Mouse (Mus musculus): ENCODE data around the gene Klk1b3. TPM values are rescaled to one million over a fixed set of nuclear protein-coding genes. Genes with fewer than 3 reads are reported as not detected.
A peak's percentile ranks its signal among the peaks of the same experiment; 100 is the strongest.
"Not testable (repeated sequence)": the region's sequence is repeated elsewhere in the genome, so short reads cannot be mapped to it uniquely, and the experiment has no call there.

Klk1b3 gene
- total RNA-seq (2017), result not detected in 2 replicates

DNA sequence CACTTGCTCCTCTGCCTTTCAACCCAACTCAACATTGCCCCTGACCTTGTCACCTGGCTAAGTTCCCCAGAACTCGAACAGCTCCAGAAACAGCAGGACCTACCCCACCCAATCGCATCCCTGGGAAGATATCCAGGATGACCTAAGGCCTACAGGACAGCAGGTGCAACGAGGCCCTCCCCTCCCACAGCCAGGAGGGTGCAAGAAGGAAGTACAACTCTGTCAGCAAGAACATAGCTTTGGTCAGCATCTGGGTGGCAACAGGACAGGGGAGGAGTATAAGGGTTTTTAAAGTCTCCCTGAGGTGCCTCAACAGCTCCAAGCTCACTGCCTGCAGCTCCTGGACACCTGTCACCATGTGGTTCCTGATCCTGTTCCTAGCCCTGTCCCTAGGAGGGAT, at the start of gene Klk1b3:
Gene Klk1b3, plus strand, starts transcription at position 301 of the 400 bp plus-strand sequence.
- ATAC-seq (ENCODE audit: extremely low read depth, insufficient number of reproducible peaks, low FRiP score, poor library complexity, severe bottlenecking), result no peak

DNA sequence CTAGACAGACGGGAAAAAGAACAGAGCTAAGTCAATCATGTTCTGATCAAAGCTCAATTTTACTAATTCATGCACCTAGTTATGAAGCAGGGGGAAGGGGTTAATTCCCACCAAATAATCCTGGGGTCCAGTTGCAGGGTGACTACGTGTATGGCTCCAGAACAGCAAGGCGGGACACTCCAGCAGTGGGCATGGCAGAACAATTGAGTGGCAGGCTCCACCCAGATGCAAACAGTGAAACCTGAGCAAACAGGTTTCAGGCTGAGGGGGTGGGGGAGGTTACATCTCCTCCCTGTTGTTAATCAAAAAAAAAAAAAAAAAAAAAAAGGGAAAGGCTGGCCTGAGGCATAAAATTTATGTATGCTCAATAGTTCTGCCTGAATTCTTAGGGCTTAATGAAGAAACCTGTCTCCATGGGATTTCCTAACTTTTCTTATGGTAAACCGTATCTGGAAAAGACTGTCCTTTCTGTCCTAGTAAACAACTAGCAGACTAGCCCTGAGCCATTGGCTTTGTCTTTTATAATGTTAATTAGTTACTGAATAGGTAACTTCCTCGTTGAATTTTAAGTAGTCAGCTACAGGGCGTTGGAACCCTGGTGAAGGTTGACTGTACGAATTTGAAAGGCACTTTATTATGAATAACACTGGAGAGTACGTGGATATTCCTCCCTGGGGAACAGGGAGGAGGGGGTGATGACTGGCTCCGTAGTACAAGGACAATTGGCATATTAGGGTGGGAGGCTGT, 18.5 kb upstream of the Klk1b3 start:
- no peak for ATAC-seq (ENCODE audit: extremely low read depth, insufficient number of reproducible peaks, low FRiP score, poor library complexity, severe bottlenecking)

DNA sequence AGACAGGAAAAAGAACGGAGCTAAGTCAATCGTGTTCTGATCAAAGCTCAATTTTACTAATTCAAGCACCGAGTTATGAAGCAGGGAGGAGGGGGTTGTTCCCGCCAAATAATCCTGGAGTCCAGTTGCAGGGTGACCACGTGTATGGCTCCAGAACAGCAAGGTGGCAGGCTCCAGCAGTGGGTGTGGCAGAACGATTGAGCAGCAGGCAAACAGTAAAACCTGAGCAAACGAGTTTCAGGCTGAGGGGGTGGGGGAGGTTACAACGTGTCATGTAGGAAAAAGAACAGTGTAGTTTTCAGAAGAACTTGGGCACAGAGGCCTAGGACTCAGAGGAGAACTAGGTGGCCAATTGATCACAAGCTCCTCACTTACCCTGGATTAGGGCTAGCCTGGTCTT, 11.5 kb upstream of the Klk1b3 start:
- ATAC-seq (ENCODE audit: extremely low read depth, insufficient number of reproducible peaks, low FRiP score, poor library complexity, severe bottlenecking), result not testable (repeated sequence)

DNA sequence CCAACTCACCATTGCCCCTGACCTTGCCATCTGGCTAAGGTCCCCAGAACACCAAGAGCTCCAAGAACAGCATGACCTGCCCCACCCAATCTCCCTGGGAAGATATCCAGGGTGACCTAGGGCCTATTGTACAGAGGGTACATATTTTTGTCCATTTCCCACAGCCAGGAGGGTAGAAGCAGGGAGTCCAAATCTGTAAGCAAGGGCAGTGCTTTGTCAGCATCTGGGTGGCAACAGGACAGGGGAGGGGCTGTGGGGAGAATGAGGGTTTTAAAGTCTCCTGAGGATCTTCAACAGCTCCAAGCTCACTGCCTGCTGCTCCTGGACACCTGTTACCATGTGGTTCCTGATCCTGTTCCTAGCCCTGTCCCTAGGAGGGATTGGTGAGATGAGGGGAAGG, 10.1 kb upstream of the Klk1b3 start, which contains the start of gene Klk1b24:
Gene Klk1b24, plus strand, starts transcription at position 301 of the 400 bp plus-strand sequence.
- not testable (repeated sequence) for ATAC-seq (ENCODE audit: extremely low read depth, insufficient number of reproducible peaks, low FRiP score, poor library complexity, severe bottlenecking)

DNA sequence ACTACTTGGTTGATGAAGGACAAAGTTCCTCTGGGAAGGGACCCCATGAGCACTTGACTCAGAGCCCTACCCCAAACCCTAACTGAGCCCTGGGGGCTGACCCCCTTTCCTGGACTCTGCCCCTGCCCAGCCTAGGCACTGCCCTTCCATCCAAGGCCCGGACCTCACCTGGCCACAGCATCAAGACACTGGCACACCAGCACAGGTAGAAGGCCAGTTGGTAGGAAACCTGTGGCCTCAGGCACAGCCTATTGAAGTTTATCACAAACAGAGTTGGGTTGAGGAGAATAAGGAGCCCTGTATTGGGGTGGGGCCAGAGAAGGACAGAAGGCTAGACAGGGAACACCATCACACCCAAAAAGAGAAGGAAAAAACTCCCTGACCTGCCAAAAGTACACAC, 4.5 kb upstream of the Klk1b3 start:
- ATAC-seq (ENCODE audit: extremely low read depth, insufficient number of reproducible peaks, low FRiP score, poor library complexity, severe bottlenecking), result not testable (repeated sequence)

DNA sequence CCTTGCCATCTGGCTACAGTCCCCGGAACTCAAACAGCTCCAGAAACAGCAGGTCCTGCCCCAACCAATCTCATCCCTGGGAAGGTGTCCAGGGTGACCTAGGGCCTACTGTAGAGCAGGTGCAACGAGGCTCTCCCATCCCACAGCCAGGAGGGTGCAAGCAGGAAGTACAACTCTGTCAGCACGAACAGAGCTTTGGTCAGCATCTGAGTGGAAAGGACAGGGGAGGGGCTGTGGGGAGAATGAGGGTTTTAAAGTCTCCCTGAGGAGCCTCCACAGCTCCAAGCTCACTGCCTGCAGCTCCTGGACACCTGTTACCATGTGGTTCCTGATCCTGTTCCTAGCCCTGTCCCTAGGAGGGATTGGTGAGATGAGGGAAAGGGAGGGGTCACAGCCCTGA, 9.1 kb downstream of the Klk1b3 start, which contains the start of gene Klk1b4:
Gene Klk1b4, plus strand, starts transcription at position 301 of the 400 bp plus-strand sequence.
- ATAC-seq (ENCODE audit: extremely low read depth, insufficient number of reproducible peaks, low FRiP score, poor library complexity, severe bottlenecking), result not testable (repeated sequence)

DNA sequence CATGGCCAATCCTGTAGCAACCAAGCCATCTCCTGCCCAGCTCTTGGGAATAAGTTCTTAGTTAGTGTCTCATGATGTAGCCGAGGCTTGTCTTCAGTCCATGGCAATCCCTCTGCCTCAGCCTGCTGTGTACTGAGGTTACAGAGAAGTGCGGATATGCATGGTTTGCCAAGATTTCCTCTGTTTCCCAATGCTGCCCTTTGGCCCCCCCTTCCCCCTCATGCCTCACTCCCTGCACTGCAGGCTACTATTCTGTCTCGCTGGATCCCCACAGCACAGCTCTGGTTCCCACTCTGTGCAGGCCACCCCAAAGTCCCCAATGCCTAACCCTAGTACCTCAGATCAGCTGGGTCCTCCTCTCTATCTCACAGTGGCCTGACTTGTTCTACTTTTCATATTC, 10.3 kb downstream of the Klk1b3 start:
- ATAC-seq (ENCODE audit: extremely low read depth, insufficient number of reproducible peaks, low FRiP score, poor library complexity, severe bottlenecking), result no peak

DNA sequence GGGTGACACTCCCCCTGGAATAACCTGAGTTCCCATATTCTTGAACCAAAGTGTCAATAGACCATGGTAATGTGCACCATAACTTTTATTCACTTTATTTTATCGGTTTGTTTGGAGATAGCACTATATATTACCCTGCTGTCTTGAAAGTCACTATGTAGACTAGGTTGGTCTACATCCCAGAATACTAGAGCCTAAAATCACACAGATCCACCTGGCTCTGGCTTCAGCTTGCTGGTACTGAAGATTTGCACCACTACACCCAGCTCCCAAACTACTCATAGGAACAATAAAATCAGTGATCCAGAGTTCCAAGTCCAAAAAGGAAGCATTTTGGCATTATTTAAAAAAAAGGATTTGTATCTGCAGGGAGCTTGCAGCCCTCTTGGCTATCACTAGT, 17.7 kb downstream of the Klk1b3 start, which contains the start of gene Klk1b5:
Gene Klk1b5, plus strand, starts transcription at position 301 of the 400 bp plus-strand sequence.
- ATAC-seq (ENCODE audit: extremely low read depth, insufficient number of reproducible peaks, low FRiP score, poor library complexity, severe bottlenecking), result no peak

DNA sequence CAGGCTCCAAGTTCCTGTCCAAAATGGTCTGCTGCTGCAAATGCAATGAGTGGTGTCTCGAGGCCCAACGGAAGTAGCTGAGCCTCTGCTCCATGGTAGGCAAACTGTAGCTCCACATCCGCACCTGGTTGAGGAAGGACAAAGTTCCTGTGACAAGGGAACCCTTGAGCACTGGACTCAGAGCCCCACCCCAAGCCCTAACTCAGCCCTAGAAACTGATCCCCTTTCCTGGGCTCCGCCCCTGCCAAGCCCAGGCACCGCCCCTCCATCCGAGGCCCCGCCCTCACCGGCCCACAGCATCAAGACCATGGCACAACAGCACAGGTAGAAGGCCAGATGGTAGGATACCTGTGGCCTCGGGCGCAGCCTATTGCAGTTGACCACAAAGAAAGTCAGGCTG, 23.6 kb downstream of the Klk1b3 start:
- ATAC-seq (ENCODE audit: extremely low read depth, insufficient number of reproducible peaks, low FRiP score, poor library complexity, severe bottlenecking), result not testable (repeated sequence)

DNA sequence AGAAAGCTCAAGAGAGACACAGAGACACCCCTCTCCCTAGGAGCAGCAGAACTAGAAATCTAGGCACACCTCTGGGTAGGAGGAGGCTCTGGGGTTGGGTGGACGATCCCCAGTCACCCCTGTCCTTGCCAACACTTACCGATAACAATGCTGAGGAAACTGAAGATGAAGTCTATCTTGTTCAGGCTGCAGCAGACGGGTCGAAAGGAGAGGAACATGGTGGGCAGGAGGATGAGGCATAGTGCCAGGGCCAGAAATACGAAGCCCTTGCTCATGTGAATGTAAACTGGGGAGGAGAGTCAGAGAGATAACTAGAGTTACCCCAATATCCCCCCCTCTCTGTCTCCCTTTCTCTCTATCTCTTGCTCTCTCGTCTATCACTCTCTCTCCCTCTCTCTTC, 24.3 kb downstream of the Klk1b3 start:
- ATAC-seq (ENCODE audit: extremely low read depth, insufficient number of reproducible peaks, low FRiP score, poor library complexity, severe bottlenecking), result not testable (repeated sequence)

DNA sequence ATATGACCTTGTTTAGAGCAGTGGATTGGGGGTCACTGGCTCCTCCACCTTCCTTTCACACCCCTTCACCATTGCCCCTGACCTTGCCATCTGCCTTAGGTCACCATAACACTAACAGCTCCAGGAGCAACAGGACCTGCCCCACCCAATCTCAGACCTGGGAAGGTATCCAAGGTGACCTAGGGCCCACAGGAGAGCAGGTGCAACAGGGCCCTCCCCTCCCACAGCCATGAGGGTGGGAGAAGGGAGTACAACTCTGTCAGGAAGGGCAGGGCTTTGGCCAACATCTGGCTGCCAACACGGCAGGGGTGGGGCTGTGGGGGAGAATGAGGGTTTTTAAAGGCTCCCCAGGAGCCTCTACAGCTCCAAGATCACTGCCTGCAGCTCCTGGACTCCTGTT, 27.1 kb downstream of the Klk1b3 start, which contains the start of gene Klk1:
Gene Klk1, plus strand, starts transcription at position 285 of the 400 bp plus-strand sequence.
- ATAC-seq (ENCODE audit: extremely low read depth, insufficient number of reproducible peaks, low FRiP score, poor library complexity, severe bottlenecking), result no peak

DNA sequence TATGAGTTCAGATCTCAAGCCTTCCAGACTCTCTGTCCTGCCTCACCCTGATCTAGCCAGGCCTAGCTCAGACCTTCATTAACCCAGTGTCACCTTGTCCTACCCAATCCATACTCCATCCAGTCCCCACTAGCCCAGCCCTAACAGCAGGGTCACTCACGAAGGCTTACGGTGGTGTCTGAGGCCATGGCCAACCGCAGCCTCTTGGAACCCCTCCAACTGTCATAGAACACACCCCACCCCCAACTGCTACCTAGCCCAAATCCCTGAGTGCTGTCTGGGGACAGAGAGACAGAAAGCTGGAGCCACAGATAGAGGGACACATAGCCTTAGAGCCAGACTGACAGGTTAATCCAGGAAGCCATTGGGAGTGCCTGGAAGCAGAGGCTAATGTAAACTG, 37.9 kb downstream of the Klk1b3 start, which contains the start of gene Gm36864:
Gene Gm36864, plus strand, starts transcription at position 269 of the 400 bp plus-strand sequence.
- no peak for ATAC-seq (ENCODE audit: extremely low read depth, insufficient number of reproducible peaks, low FRiP score, poor library complexity, severe bottlenecking)

DNA sequence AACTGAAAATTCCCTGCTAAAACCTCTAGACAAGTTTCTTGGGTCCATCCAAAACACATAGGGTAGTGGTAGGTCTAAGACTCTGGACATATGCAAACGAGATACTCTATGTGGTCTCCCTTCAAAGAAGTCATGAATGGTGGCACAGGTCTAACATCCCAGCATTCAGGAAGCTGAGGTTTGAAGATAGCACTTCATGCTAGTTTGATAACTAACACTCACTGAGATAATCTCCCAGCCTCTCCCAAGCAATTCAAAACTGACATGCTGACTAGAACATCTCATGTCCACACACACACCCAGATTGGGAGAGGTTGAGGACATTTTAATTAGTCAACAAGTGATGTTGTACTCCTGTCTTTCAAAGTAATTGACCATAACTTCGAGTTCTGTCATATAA, 41.9 kb downstream of the Klk1b3 start:
- ATAC-seq (ENCODE audit: extremely low read depth, insufficient number of reproducible peaks, low FRiP score, poor library complexity, severe bottlenecking), result no peak

DNA sequence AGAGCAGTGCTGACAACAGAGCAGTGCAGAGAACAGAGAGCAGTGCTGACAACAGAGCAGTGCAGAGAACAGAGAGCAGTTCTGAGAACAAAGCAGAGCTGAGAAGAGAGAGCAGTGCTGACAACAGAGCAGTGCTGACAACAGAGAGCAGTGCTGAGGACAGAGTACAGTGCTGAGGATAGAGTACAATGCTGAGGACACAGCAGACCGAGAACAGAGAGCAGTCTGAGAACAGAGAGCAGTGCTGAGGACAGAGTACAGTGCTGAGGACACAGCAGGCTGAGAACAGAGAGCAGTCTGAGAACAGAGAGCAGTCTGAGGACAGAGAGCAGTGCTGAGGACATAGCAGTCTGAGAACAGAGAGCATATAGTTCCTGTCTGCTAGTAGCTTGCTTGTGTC, 42.7 kb downstream of the Klk1b3 start:
- ATAC-seq (ENCODE audit: extremely low read depth, insufficient number of reproducible peaks, low FRiP score, poor library complexity, severe bottlenecking), result no peak

DNA sequence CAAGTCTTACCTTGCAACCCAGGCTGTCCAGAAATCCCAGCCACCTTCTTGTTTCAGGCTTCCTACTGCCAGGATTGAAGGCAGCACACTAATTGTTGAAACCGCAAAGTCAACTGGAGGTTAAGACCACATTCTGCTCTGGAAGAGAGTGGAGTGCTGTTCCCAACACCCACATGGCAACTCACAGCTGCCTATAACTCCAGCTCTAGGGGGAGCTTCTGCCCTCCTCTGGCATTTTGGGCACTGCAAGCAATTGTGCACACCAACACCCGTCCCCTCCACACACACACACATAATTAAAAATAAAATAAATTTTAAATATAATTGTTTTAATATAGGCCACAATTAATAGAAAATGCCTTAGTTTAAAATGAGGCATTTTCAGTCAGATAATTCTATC, 43.2 kb downstream of the Klk1b3 start:
- no peak for ATAC-seq (ENCODE audit: extremely low read depth, insufficient number of reproducible peaks, low FRiP score, poor library complexity, severe bottlenecking)

DNA sequence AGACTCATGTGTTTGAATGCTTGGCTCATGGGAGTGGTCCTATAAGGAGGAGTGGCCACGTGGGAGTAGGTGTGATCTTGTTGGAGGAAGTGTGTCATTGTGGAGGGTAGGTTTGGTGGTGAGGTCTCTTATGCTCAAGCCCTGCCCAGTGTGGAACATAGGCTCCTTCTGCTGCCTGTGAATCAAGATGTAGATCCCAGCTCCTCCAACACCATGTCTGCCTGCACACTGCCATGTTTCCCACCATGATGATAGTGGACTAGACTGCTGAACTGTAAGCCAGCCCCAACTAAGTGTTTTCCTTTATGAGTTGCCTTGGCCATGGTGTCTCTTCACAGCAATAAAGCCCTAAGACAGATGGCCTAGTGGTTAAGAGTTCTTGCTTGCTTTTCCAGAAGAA, 46.1 kb downstream of the Klk1b3 start:
- ATAC-seq (ENCODE audit: extremely low read depth, insufficient number of reproducible peaks, low FRiP score, poor library complexity, severe bottlenecking), result no peak

DNA sequence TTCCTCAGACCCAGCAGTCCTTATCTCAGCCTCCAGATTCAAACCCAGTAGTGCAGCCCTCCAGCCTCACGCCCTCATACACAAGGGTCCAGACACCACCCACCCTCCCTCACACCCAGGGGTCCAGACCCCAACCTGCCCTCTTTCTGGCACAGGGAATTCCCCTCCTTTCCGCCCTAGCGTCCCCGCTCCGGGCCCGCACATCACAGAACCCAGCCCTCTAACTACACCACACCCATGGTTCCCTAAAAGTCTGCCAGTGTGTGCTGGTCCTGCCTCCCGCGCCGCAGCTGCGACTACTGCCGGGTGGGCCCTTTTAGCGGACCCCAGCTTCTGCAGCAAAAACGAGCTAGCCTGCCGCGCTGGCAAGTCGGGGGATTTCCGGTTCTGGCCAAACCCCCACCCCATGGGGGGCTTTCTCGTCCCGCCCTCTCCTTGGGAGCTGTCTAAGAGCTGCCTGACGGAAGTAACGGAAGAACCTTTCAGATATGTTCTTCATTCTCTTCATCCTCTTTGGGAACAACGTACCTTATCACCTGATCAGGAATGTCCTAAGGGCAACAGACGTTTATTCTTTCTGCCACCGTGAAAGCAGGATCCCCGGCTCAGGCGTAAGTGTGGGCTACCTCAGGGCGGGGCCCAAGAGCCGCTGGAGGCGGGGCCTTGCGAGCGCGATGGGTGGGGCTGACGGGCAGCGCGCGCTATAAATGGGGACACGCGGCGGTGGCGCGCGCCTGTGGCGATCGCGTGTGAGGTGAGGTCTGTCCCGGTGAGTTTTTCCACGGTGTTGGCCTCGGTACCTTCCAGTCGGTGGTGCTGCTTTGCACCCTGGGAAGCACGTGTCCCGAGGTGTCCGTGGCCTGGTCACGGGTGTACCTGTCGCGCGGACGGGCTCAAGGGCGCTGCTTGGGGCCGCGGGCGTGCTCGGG, 48.3 kb downstream of the Klk1b3 start, which contains the start of the genes 1700028J19Rik and 2410002F23Rik:
Gene 1700028J19Rik, minus strand, starts transcription at position 641 of the 929 bp plus-strand sequence.
Gene 2410002F23Rik, plus strand, starts transcription at position 668 of the 929 bp plus-strand sequence.
- peak; percentile 69 for ATAC-seq (ENCODE audit: extremely low read depth, insufficient number of reproducible peaks, low FRiP score, poor library complexity, severe bottlenecking)

DNA sequence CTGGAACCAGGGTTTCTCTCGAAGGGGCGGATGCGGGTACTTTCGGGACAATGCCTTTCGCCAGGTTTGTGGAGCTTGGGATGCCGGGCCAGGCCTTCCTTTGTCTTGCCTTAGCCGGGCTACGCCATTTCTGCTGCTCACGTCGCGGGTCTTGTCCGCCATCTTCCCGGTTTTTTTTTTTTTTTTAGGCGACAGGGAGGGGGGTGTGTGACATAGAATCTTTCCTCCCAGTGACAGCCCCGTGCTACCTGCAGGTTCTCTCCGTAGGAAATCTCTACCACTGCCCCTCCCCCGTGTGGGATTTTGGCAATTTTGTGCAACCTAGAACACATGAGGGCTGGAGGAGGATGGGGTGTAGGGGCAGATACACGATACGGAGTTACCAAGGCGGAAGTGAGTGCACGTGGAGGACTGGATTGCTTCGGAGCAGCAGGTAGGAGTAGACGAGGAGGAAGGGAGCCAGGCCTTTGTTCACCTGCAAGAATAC, 49.0 kb downstream of the Klk1b3 start:
- no peak for ATAC-seq (ENCODE audit: extremely low read depth, insufficient number of reproducible peaks, low FRiP score, poor library complexity, severe bottlenecking)

DNA sequence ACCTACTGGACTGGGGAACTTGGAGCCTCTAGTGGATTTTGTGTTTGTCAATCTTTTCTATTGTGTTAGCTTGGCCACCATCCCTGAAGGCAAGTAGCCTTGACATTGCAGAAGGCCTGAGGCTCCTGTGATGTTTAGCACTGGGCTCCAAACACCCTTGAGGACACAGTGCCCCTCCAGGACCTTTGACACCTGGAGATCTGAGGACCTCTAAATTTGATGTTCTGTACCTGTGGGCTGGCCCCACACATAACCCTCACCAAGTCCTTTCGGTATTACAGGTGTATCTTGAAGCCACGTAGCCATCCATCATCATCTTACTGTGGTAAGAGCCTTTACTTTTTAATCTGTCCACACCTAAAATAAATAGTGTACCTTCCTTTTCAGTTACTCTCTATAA, 50.0 kb downstream of the Klk1b3 start:
- no peak for ATAC-seq (ENCODE audit: extremely low read depth, insufficient number of reproducible peaks, low FRiP score, poor library complexity, severe bottlenecking)

Data from neutrophil, adult 5-6 weeks (primary cell).